Mouse (Mus musculus) liver, postnatal 0 days (tissue): ENCODE measurements at regions not wholly inside any gene's neighbourhood (a gene's known extent, or its start where the extent isn't known, plus 50 kb on each side); places are given as distances from the start of the nearest gene placed in this dataset.

Source experiments
- CTCF ChIP-seq: sonication (generic); IDR thresholded peaks from 2 replicates; pipeline ENCODE4 v1.5.1; 2016; ENCODE audit warnings: antibody characterized with exemption, low read depth
- EP300 ChIP-seq: IDR thresholded peaks from 2 replicates; pipeline ENCODE4 v1.6.1; 2016; ENCODE audit warnings: antibody characterized with exemption, low read depth, mild to moderate bottlenecking

DNA sequence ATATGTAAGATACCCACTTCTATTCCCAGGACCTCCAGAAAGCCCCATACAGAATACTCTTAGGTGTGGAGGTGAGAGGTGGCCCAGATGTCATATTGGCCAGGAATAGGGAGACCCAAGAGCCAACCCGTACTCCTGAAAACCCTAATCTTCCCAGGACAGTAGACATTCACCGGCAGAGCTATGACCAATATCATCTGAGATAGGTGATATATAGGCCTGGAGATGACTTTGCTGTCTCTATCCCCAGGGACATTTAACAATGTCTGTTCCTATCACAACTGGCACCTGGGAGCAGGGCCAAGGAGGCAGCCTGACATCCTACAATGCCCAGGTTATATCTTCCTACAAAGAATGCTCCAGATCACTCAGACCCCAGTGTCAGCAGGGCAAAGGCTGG is 140.0 kb upstream of the D7Ertd443e start:
- no peak for TF ChIP-seq CTCF
- no peak for TF ChIP-seq EP300
